15 mouse cellular contexts compared by ENCODE assay signal in genomic region chr1:165891686-165892085, GRCm38 (mm10).
DNase-seq lines count a peak whose midpoint lies in the region; ATAC-seq and TF ChIP-seq lines count a peak whose summit lies in the region.
"Had no signal": no experiment of that assay in that cellular context is flagged by ENCODE, and none has a peak within 500 bp of the region (broad histone marks: within the 10 kb centered on the region; RNA-seq: fewer than 3 reads in every experiment).

No protein-coding gene starts in this region.

- H3K27ac ChIP-seq in heart, adult 2 months = no peak overlapping the region
- no peak overlapping the region for H3K27ac ChIP-seq in lung, postnatal 0 days (ENCODE audit: low read length)
- H3K27ac ChIP-seq in CH12.LX (ENCODE audit: insufficient read depth, low read depth) = no peak overlapping the region
- no peak overlapping the region for H3K27ac ChIP-seq in midbrain, postnatal 0 days (ENCODE audit: low read depth, low read length)
- H3K27ac ChIP-seq: heart, embryonic 10.5 days; hindbrain, embryonic 13.5 days; kidney, embryonic 15.5 days; limb, embryonic 15.5 days had no signal

- no peak overlapping the region for H3K9ac ChIP-seq in heart, adult 2 months (ENCODE audit: low read depth, low read length)
- H3K9ac ChIP-seq in lung, postnatal 0 days (replicated peaks; ENCODE audit: low read depth) = no peak overlapping the region
- no peak overlapping the region for H3K9ac ChIP-seq in CH12.LX (ENCODE audit: insufficient read depth, low read depth)
- no peak overlapping the region for H3K9ac ChIP-seq in midbrain, postnatal 0 days (replicated peaks; ENCODE audit: low read length, poor library complexity, severe bottlenecking)
- H3K9ac ChIP-seq: hindbrain, embryonic 13.5 days; kidney, embryonic 15.5 days; limb, embryonic 15.5 days had no signal

- dilution Hi-C loops in CH12.LX (cut with MboI; ENCODE audit: extremely low pct_ligation_motif_present, extremely low pct_unique_long_range_greater_than_20kb, low sequenced_read_pairs) = no loop called here

- TF ChIP-seq POLR2A in heart, adult 2 months (IDR thresholded peaks at IDR 0.05; ENCODE audit: insufficient read depth, low read depth, low read length) = no peak
- no peak for TF ChIP-seq POLR2A in CH12.LX (IDR thresholded peaks at IDR 0.05; ENCODE audit: low read depth, low read length)

- H3K4me1 ChIP-seq in heart, adult 2 months (ENCODE audit: control insufficient read depth, insufficient read depth, low read length) = no peaks in the 10 kb centered on the region
- H3K4me1 ChIP-seq in lung, postnatal 0 days (ENCODE audit: insufficient read depth, low read depth, low read length) = no peaks in the 10 kb centered on the region
- no peaks in the 10 kb centered on the region; a peak in 1 of 4 replicates for H3K4me1 ChIP-seq in CH12.LX (ENCODE audit: control insufficient read depth in 1 of 2, insufficient read depth in 2 of 2)
- no peaks in the 10 kb centered on the region for H3K4me1 ChIP-seq in midbrain, postnatal 0 days (ENCODE audit: insufficient read depth, low read length)
- H3K4me1 ChIP-seq: heart, embryonic 10.5 days; hindbrain, embryonic 13.5 days; kidney, embryonic 15.5 days; limb, embryonic 15.5 days had no signal

- no peak overlapping the region for H3K4me3 ChIP-seq in heart, adult 2 months
- no peak overlapping the region for H3K4me3 ChIP-seq in lung, postnatal 0 days (ENCODE audit: low read depth, low read length)
- no peak overlapping the region for H3K4me3 ChIP-seq in CH12.LX (replicated peaks in 1 of 3; ENCODE audit: low read depth in 2 of 3, low read length in 2 of 3, poor library complexity in 1 of 3)
- no peak overlapping the region for H3K4me3 ChIP-seq in midbrain, postnatal 0 days (ENCODE audit: low read depth, low read length)
- H3K4me3 ChIP-seq: heart, embryonic 10.5 days; hindbrain, embryonic 13.5 days; kidney, embryonic 15.5 days; limb, embryonic 15.5 days had no signal

- peak; percentile 66 for TF ChIP-seq CTCF in heart, adult 2 months (IDR thresholded peaks at IDR 0.05)
- TF ChIP-seq CTCF in lung, postnatal 0 days (IDR thresholded peaks at IDR 0.05) = peak; percentile 56
- peak in 1 of 2 experiments; percentile 25; a peak in 2 of 4 replicates for TF ChIP-seq CTCF in CH12.LX (conservative IDR thresholded peaks at IDR 0.05 in 1 of 2, IDR thresholded peaks at IDR 0.05 in 1 of 2; ENCODE audit: low read depth in 2 of 2, low read length in 2 of 2)
- peak; percentile 59 for TF ChIP-seq CTCF in midbrain, postnatal 0 days (IDR thresholded peaks at IDR 0.05)

- no peaks in the 10 kb centered on the region for H3K79me2 ChIP-seq in heart, adult 2 months (replicated peaks; ENCODE audit: control insufficient read depth, insufficient read depth, low read length)
- no peaks in the 10 kb centered on the region for H3K79me2 ChIP-seq in CH12.LX (replicated peaks; ENCODE audit: control insufficient read depth, extremely low read depth, insufficient read depth, poor library complexity, severe bottlenecking)

- in situ Hi-C loops in CH12.LX (cut with MboI; ENCODE audit: low pct_ligation_motif_present, low pct_unique_long_range_greater_than_20kb, low sequenced_read_pairs) = no loop called here

- no peak; the same call in none of the 2 replicates for TF ChIP-seq RAD21 in CH12.LX (IDR thresholded peaks at IDR 0.05; ENCODE audit: low read depth, low read length)

- H3K27me3 ChIP-seq in heart, adult 2 months (ENCODE audit: control insufficient read depth, insufficient read depth, low read length) = no peaks in the 10 kb centered on the region
- H3K27me3 ChIP-seq in lung, postnatal 0 days (replicated peaks; ENCODE audit: insufficient read depth, low read length) = no peaks in the 10 kb centered on the region
- H3K27me3 ChIP-seq in CH12.LX (replicated peaks) = no peaks in the 10 kb centered on the region
- no peaks in the 10 kb centered on the region for H3K27me3 ChIP-seq in midbrain, postnatal 0 days (ENCODE audit: insufficient read depth, low read length)
- H3K27me3 ChIP-seq: hindbrain, embryonic 13.5 days; kidney, embryonic 15.5 days; limb, embryonic 15.5 days had no signal

- H3K9me3 ChIP-seq in lung, postnatal 0 days (ENCODE audit: low read length) = no peaks in the 10 kb centered on the region
- peaks cover 4% of the 10 kb centered on the region for H3K9me3 ChIP-seq in CH12.LX (replicated peaks; ENCODE audit: low read length)
- H3K9me3 ChIP-seq in midbrain, postnatal 0 days (ENCODE audit: low read length) = no peaks in the 10 kb centered on the region
- H3K9me3 ChIP-seq: heart, embryonic 10.5 days; hindbrain, embryonic 13.5 days; kidney, embryonic 15.5 days; limb, embryonic 15.5 days had no signal

- ATAC-seq in lung, postnatal 0 days = no peak
- no peak for ATAC-seq in midbrain, postnatal 0 days (ENCODE audit: low FRiP score)

- no peak for TF ChIP-seq EP300 in heart, adult 2 months (IDR thresholded peaks at IDR 0.05; ENCODE audit: insufficient read depth, low read depth, low read length)
- TF ChIP-seq EP300 in lung, postnatal 0 days (IDR thresholded peaks at IDR 0.05) = no peak
- no peak for TF ChIP-seq EP300 in CH12.LX (IDR thresholded peaks at IDR 0.05; ENCODE audit: low read length)

- H3K4me2 ChIP-seq in lung, postnatal 0 days (replicated peaks; ENCODE audit: low read depth, low read length) = no peak overlapping the region
- H3K4me2 ChIP-seq in CH12.LX (ENCODE audit: insufficient read depth, low read depth, poor library complexity, severe bottlenecking) = no peak overlapping the region
- H3K4me2 ChIP-seq in midbrain, postnatal 0 days (ENCODE audit: low read depth, low read length, poor library complexity, severe bottlenecking) = no peak overlapping the region
- H3K4me2 ChIP-seq: hindbrain, embryonic 13.5 days; kidney, embryonic 15.5 days; limb, embryonic 15.5 days had no signal

- 75% methylated on average over 2 of the region's 2 CpGs for WGBS in heart, adult 2 months
- WGBS in lung, postnatal 0 days = 87% methylated on average over 2 of the region's 2 CpGs
- 80% methylated on average over 2 of the region's 2 CpGs for WGBS in midbrain, postnatal 0 days

- H3K36me3 ChIP-seq in heart, adult 2 months (ENCODE audit: control insufficient read depth, insufficient read depth, low read length) = peaks cover 2% of the 10 kb centered on the region; the same call in 1 of the 2 replicates
- peaks cover 7% of the 10 kb centered on the region; the same call in 1 of the 2 replicates for H3K36me3 ChIP-seq in lung, postnatal 0 days (ENCODE audit: insufficient read depth, low read length)
- peaks cover 33 to 71% of the 10 kb centered on the region in 2 experiments for H3K36me3 ChIP-seq in CH12.LX (replicated peaks in 1 of 2; ENCODE audit: control insufficient read depth in 1 of 2, insufficient read depth in 1 of 2, low read length in 1 of 2)
- peaks cover 18% of the 10 kb centered on the region for H3K36me3 ChIP-seq in midbrain, postnatal 0 days (ENCODE audit: insufficient read depth, low read length)

- intact Hi-C loops in heart, adult 2 months (cut with DNase I) = loop anchor here (2.0 kb wide), 1 partner anchor 113 kb away; no protein-coding TSS in a partner anchor
- intact Hi-C loops in heart, postnatal 36 days (cut with DNase I) = loop anchor here (1.0 to 2.0 kb wide), 2 partner anchors 111 to 117 kb away; no protein-coding TSS in a partner anchor

- DNase-seq in heart, adult 2 months = no peak
- DNase-seq in heart, postnatal 36 days = no peak
- DNase-seq in lung, postnatal 0 days (ENCODE audit: low spot score) = peak; percentile 35
- DNase-seq in lung, postnatal 4 days = no peak
- DNase-seq in CH12.LX (ENCODE audit: extremely low read depth) = no peak
- no peak for DNase-seq in midbrain, postnatal 0 days (ENCODE audit: low spot score)
- DNase-seq in B cell, adult 2 months = no peak
- no peak for DNase-seq in cerebellum, postnatal 10 days
- DNase-seq: adrenal gland, postnatal 36 days; embryo, embryonic 11 days; layer of hippocampus, postnatal 36 days had no signal

TF ChIP-seq in CH12.LX, 34 proteins besides CTCF, POLR2A, EP300 and RAD21:
- no peak for TF ChIP-seq PAX5 (IDR thresholded peaks at IDR 0.05; ENCODE audit: low read length)
- TF ChIP-seq SMC3 (IDR thresholded peaks at IDR 0.05; ENCODE audit: low read depth, low read length) = 0 out of 2 replicates have a peak, but pooled peaks have one; percentile 4
- TF ChIP-seq USF2 (conservative IDR thresholded peaks at IDR 0.05; ENCODE audit: low read depth, low read length) = no peak
- TF ChIP-seq UBTF (IDR thresholded peaks at IDR 0.05; ENCODE audit: low read depth, low read length) = no peak
- TF ChIP-seq NELFE (IDR thresholded peaks at IDR 0.05; ENCODE audit: low read depth, low read length) = no peak
- TF ChIP-seq JUND (conservative IDR thresholded peaks at IDR 0.05; ENCODE audit: low read depth, low read length) = no peak
- no peak for TF ChIP-seq SIN3A (IDR thresholded peaks at IDR 0.05; ENCODE audit: low read length)
- TF ChIP-seq RCOR1 (conservative IDR thresholded peaks at IDR 0.05; ENCODE audit: low read depth, low read length) = no peak
